Mouse (Mus musculus) kidney, postnatal 36 days (tissue): ENCODE results near the gene Adap2.

Experiments
- DNase-seq, 2 experiments: peaks; one replicate each; pipeline ENCODE4 v3.0.0; 2021 to 2022; ENCODE audit warnings: mixed read lengths in 2 of 2

Gene Adap2

DNA sequence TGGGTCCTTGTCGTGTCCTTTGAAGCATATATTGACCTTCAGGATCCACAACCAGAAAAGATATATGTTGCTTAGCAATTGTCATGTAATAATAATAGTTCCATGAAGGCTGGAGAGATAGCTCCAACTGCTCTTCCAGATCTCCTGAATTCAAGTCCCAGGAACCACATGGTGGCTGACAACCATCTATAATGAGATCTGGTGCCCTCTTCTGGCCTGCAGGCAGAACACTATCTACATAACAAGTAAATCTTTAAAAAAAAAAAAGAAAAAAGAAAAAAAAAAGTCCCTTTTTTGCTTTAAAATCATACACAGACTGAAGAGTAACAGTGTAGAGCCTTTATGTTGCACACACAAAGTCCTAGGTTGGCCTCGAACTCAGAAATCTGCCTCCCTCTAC, 45.9 kb downstream of the Adap2 start:
- no peak for DNase-seq

DNA sequence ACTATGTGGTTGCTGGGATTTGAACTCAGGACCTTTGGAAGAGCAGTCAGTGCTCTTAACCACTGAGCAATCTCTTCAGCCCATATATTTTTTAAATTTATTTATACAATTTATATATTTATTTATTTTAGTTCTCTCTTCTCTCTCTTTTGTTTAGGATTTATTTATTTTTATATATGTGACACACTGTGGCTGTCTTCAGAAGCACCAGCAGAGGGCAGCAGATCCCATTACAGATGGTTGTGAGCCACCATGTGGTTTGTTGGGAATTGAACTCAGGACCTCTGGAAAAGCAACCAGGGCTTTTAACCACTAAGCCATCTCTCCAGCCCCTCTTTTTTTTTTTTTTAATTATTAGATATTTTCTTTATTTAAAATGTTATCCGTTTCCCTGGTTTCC, 46.4 kb downstream of the Adap2 start:
- peak; percentile 34 to 70 for DNase-seq

DNA sequence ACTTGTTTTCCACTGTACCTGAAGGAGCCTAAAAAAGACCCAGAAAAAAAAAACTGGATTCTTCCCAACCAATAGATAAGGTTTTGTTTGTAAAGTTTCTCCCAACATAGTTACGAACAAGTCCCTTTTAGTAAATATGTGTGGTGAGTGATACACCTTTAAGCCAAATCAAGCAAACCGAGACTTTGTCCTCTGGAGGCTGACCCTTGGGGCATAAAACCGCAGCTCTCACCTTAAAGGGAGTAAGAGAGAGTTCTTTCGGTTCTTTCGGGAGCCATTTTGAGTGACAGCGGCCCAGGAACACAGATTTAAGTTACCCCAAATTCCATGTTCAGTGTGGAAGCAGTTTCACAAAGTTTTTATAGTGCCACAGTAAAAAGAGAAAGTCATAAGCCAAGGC, 48.4 kb downstream of the Adap2 start:
- DNase-seq: peak; percentile 51 to 52

DNA sequence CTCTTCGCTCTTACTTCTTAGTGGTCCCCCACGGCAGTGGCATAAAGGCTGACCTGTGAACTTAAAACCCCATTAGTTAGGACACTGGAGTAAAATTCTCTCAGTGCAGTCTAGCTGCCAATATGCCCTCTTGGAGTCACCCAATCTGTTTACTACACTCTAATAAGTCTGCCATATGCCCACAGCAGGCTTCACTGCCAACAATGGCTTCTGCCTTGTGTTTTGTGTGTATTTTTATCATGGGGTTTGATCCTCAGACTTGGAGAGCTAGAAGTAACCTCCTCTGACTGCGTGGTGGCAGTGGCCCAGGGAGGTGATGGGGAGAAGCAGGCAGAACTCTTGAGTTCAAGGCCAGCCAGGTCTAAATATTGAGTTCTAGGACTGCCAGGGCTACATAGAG, 50.1 kb downstream of the Adap2 start:
- no peak for DNase-seq

DNA sequence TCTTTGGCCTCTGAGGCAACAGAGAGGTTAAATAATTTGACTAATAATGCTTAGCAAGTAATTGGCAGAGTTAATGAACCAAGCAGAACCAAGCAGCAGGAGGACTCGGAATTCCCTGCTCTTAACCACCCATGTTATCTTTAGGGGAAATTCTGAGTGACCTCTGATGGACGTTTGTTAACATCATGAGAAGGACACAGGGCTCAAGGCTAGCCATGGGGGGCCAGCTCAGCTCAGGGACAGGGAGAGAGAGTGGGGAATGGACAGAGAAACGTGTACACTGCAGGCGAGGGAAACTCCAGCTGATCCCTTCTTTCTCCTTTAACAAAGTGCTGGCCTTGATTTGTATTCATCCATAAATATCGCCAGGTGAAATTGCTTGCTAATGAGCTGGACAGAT, 51.0 kb downstream of the Adap2 start:
- DNase-seq: no peak

DNA sequence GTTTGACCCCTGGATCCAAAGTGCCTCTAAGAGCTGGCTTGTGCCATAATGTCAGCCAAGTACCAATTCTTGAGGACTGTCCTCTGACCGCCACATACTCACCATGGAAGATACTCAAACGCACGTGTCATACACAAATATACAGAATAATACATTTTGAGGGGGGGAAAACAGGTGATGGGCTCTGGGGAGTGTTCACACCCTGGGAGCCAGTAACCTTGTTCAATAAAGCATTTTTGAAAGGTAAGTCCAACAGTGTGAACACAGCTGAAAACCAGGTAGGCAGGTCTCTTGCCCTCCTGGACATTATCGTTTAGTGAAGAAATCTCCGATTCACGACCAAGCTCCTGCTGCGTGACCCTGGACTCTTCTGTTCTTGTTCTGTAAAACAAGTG, 54.6 kb downstream of the Adap2 start:
- no peak for DNase-seq

DNA sequence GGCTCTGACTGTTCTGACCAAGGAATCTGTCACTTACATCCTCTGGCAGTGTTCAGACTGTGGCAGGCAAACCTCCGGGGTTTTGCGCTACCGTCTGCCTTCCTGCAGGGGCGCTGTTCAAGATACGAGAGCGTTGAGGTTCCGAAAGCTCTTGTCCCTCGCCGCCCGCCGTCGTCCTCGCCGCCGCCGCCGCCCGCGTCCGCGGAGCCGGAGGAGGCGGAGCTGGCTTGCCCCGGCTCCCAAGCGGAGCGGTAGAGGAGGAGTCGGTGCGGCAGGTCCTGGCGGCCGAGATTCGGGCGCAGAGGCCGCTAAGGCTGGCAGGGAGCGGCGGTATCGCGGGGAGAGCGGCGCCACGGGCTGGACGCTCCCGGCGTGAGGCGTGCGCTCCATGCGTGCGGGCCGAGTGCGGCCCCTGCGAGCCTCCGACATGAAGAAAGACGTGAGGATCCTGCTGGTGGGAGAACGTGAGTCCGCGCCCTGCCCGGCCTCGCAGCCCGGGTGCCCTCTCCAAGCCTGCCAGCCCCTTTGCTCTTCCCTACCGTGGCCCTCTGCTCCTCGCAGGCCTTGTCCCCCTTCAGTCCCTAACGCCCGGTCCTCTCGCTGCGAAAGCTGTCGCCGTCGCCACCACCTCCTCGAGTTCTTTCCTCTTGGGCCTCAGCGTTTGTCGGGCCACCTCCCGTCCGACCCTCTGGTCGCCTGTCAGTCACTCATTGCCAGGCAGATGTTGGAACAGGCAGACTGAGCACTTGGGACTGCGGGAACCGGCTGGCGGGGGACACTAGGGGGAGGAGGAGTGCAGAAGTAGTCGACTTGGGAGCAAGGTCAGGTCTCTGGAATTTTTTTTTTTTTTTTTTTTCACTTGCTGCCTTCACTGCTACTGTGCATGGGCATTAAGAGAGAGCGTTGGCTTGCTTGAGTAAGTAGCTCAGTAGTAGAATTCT, 55.2 kb downstream of the Adap2 start, which contains the start of gene Rhot1:
Rhot1 (plus strand) TSS at position 160 of the 941 bp plus-strand sequence.
- peak; percentile 96 to 98 for DNase-seq

DNA sequence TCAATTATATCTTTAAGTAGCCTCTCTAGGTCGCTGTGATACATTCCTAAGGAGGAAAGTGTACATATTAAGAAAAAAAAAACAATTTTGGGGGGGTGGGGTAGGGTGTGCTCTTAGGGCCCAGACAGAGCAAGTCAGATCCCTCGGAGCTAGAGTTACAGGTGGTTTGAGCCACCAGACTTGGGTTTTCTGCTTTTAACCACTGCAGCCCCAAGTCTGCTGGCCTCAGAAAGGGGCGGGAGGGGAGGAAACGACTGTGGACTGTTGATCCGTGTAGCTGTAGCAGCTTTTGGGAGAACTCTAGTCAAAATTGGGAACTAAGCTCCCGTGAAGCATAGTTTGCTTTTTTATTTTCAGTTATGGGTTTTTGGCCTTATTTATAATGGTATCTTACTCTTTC, 56.4 kb downstream of the Adap2 start:
- DNase-seq: no peak

DNA sequence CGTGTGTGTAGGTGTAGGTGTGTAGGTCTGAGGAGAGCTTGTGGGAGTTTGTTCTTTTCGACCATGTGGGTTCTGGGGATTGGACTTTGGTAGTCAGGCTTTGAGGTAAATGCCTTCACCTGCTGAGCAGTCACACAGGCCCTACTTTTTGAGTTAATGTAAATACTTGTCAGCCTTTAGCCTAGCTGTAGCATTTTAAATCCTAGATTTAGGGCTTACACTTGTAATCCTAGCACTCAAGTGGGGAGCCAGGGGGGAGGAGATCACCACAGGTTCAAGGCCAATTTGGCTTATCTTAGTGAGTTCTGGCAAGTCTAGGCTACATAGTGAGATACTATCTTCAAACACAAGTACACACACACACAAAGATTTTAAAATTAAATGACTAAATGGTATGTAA, 58.4 kb downstream of the Adap2 start:
- no peak for DNase-seq

DNA sequence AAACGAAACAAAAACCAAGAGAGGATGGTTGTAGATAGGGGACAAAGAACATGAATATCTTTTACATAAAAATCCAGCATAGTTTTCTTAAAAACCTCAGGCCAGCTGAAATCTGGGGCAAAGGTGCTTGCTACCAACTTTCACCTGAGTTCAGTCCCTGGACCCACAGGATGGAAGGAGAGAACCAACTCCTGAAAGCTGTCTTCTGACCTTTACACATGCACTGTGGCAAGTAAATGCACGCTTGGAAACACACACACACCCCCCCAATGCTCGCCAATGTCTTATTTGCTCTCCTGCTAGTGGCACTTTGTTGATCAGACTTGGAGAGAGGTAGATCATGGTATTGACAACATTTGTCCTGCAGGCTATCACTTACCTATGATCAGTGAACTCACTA, 61.4 kb downstream of the Adap2 start:
- peak; percentile 48 to 62 for DNase-seq

DNA sequence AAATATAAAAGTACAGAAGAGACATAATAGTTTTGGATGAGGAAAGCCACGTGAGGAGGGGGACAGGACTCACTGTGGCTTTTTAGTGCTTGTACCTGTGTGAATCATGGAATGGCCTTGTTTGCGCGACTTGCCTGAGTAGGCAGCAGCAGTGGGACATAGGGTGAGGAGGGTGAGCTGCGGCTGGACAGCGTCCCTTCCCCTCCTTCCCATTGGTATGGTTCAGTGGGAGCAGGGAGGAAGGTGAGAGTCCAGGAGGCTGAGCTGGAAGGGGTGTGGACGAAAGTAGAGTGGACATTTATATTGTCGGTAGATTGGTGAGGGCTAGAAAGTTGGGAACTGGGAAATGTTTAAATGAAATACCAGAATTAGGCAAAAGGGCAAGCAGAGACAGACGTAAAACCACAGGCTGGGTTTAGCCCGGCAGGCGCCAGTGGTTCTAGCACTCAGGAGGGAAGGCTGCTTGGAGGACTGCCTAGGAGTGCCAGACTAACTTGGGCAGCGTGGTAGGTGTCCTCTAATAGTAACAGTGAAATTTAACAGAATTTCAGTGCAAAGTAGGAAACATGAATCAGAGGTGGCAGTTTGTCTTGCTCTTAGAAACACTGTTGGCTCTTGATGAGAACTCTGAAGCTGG, 64.9 kb downstream of the Adap2 start:
- DNase-seq: peak; percentile 17 to 25
